Mouse (Mus musculus): Measurements from ENCODE around the gene Clic1.

DNA sequence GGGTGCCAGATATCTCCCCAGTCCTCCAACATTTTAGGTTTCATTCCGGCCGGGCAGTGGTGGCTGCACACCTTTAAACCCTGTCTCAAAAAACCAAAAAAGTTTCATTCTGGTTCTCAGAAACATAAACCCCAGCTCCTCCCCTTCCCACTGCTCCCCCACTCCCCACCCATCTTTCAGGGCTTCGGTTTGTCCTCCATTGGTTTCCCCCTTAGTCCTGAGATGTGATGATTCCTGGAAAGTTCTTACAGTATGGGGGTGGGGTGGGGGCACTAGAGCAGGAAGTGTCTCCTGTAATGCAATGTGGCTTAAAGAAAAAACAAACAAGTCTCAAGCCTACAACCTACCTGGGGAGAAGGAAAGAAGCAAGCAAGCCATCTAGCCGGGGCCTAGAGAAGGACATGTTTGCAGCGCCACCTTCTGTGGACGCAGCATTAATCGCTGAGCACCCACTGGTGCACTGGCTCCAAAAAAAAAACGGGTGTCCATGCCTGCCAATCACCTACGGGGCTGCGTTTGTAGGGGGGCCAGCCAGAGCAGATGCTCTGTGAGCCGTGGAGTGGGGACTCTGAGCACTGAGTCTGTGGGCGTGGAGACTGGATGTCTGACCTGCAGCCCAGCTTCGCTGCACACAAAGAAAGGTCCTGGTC lies 56.1 kb downstream of the Clic1 start:
- peak; percentile 41 for TF ChIP-seq CTCF (IDR thresholded peaks at IDR 0.05; ENCODE audit: control insufficient read depth, insufficient read depth, insufficient read length)
- TF ChIP-seq USF1 (IDR thresholded peaks at IDR 0.05; ENCODE audit: low read depth) = no peak
- no peak for TF ChIP-seq MYOD1 (IDR thresholded peaks at IDR 0.05; ENCODE audit: control insufficient read depth, insufficient read length, low read depth)
- no peak for TF ChIP-seq MYOG (IDR thresholded peaks at IDR 0.05; ENCODE audit: control insufficient read depth, extremely low read depth, insufficient read length)
- TF ChIP-seq MAX (IDR thresholded peaks at IDR 0.05) = no peak
- no peak for TF ChIP-seq CEBPB (IDR thresholded peaks at IDR 0.05; ENCODE audit: low read depth)

Data from C2C12 (cell line).